Mouse (Mus musculus) heart, postnatal 14 days (tissue): ENCODE data around the gene Cmip. TPM values are rescaled to one million over a fixed set of nuclear protein-coding genes. Genes with fewer than 3 reads are reported as not detected.

Source experiments
- DNase-seq, 2 experiments: peaks; one replicate each; pipeline ENCODE4 v3.0.0; 2021 to 2022
- intact Hi-C: fragments of 180-260 bp; cut with DNase I; formaldehyde crosslinking; loops from one replicate; pipeline ENCODE4 v1.15.1; 2025
- total RNA-seq, 2 experiments: library from RNA; stranded (reverse); gene quantifications; 2 replicates each; pipeline ENCODE4 v1.2.3; 2021

Cmip gene
- total RNA-seq, 2 experiments from 2014 or later, result 29.5 to 30.9 TPM

DNA sequence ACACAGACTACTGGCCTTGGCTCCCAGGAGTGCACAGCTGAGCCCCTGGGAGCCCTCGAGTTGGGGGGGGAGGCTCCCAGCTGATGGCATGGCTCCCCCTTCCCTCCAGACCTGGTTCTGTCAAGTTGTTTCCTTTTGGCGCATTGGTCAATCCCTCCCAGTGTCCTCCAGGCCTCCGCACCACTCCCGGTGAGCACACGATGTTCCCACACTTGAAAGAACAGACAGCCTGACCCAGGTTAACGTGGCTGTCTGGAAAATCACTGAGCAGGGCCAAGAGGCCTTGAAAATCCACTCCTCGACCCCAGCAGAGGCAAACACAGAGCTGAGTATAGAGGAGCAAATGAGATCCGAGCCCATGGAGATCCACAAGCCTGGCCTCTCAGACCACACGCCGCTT, 177.1 kb downstream of the Cmip start:
- no peak for DNase-seq
- intact Hi-C loops, result no loop called here

GRCm38 (mm10) chr8:117436786-117437185, 179.9 kb downstream of the Cmip start:
- DNase-seq, result no peak
- intact Hi-C loops, result no loop called here

DNA sequence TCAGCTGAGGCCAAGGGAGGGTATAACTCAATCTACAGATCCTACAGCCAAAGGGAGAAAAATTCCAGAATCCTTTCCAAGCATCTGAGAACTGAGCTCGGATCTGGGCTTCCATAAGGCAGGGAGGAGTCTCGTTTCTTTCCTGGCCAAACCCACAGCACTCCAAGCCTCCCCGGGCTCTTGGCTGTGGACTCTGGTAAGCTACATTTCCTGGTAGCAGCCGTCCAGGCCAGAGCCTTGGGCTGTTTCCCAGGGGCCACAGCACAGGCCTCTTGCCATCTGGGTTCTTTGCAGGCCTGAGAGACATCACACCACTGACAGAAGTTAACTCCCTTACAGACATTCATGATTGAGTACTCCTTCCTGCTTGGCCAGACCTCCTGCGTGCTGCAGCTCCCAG, 180.8 kb downstream of the Cmip start:
- intact Hi-C loops, result no loop called here
- DNase-seq, result peak; percentile 53 to 64

GRCm38 (mm10) chr8:117440317-117440716, 183.5 kb downstream of the Cmip start:
- no peak for DNase-seq
- intact Hi-C loops, result no loop called here

DNA sequence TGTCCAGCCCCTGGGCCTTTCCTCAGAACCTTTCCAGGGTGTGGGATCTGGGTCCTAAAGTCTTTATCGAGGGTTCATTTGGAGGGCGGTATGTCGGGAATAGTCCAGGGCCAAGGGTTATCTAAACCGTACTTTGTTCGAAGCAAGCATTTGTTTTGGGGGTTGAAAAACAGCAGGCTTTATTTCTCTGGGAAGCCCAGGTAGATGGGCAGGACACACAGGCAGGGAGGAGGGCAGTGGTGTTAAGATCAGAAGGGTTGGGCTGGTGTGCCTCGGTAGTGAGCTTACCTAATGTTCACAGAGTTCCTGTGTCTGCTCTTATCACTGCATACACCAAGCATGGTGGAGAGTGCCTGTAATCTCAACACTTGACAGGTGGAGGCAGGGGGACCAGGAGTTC, 183.9 kb downstream of the Cmip start:
- no peak for DNase-seq
- intact Hi-C loops, result no loop called here

- no peak for DNase-seq
- intact Hi-C loops, result no loop called here
These were observed 188.6 kb downstream of the Cmip start for GRCm38 (mm10) chr8:117445507-117445906.

DNA sequence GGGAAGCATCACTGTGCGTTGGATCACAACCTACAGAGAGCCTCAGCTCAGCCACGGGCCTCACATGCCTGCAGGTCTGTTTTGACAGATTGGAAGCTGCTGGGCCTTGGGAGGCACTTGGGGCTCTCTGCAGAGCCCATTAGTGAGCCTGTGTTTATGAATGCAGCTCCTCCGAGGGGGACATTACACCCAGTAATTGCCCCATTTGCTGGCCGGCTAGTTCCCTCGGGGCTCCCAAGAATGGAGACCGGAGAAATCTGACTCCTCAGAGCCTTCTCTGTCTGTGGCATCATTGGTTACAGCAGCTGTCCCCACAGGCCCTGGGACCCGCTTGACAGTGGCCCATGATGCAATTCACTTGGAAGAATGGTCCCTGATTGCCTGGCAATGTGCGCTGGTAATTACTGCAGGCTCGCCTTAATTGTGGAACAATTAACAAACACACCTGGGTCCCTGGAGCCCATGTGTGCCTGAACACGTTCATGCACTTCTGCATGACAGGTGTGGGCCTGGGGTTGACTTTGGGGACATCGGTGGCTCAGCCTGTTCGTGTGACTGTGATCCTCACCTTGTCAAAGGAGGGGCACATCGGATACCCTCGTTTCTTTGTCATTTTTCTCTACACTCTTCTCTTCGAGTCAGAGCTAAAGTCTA, 189.6 kb downstream of the Cmip start:
- DNase-seq, result no peak
- intact Hi-C loops, result no loop called here

DNA sequence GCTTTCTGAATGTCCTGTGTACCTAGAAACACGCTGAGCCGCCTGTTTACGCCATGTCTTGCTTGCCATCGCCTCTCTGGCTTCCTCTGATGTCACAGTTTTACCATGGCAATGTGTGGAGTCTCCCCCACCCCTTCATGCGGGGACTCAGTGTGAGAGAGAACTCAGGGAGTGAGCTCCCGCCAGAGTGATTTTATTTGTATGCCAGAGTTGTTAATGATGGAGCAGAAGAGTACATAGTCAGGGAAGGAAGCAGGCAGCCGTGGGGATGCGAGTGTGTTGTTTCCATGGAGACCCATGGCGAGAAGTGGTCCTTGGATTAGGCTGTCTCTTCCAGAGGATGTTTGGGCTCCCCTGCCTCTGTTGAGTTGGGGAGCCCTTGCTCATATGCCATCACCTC, 194.2 kb downstream of the Cmip start:
- intact Hi-C loops, result no loop called here
- DNase-seq, result no peak

GRCm38 (mm10) chr8:117453974-117454373, 197.1 kb downstream of the Cmip start:
- intact Hi-C loops, result no loop called here

GRCm38 (mm10) chr8:117454516-117455116, 197.8 kb downstream of the Cmip start:
- DNase-seq, result no peak
- intact Hi-C loops, result no loop called here

More at GRCm38 (mm10) chr8:117453974-117454373, 197.1 kb downstream of the Cmip start:
- no peak for DNase-seq

DNA sequence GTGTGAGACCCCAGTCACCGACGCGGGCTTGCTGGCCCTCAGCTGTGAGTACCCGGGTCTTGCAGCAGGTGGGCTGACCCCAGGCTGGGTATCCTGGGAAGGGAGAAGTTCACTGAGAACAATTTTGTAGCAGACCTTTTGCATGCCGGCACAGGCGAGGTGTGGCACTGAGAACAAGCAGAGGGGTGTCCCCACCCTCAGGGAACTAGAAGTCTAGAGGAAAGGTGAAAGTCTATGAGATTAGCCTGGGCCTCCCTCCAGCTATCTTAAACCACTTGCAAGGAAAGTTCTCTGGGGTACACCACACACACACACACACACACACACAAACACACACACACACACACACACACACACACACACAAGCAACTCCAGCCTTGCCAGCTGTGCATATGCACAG, 198.8 kb downstream of the Cmip start:
- intact Hi-C loops, result no loop called here
- DNase-seq, result no peak

GRCm38 (mm10) chr8:117458440-117458839, 201.6 kb downstream of the Cmip start:
- DNase-seq, result no peak
- intact Hi-C loops, result no loop called here

DNA sequence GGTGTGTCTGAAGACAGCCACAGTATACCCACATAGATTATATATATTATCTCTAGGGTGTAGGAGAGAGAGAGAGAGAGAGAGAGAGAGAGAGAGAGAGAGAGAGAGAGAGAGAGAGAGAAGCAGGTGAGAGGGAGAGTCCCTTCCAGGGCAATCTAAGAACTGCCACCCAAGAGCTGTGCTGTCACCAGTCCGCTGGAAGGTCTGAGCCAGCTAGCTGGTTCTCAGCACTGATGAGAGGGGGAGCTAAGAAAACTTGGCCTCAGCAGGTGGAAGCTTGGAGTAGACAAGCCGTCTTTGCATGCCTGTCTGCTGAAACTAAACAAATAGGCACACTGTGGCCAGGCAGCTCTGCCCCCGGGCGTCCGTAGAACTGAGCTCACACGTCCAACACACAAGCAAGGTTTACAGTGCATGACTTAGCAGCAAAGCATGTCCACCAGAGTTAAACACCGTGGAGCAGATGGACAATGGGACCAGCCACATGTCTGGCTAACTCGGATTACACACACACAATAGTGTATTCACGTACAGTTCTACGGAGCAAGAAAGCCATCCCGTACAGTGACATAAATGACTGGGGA, 205.9 kb downstream of the Cmip start:
- no peak for DNase-seq
- intact Hi-C loops, result no loop called here

- peak in 1 of 2 experiments; percentile 30 for DNase-seq
- intact Hi-C loops, result loop anchor here (2.0 kb wide), 1 partner anchor 78 kb away; no protein-coding TSS in a partner anchor
These were observed 207.7 kb downstream of the Cmip start for GRCm38 (mm10) chr8:117464525-117464924.

- intact Hi-C loops, result loop anchor here (1.0 to 2.0 kb wide), 2 partner anchors 78 to 241 kb away; no protein-coding TSS in a partner anchor
- DNase-seq, result peak; percentile 54 to 75
These were observed 208.4 kb downstream of the Cmip start for GRCm38 (mm10) chr8:117465250-117465649.

GRCm38 (mm10) chr8:117467466-117467865, 210.6 kb downstream of the Cmip start:
- DNase-seq, result no peak
- intact Hi-C loops, result loop anchor here (2.0 kb wide), 1 partner anchor 269 kb away; no protein-coding TSS in a partner anchor

DNA sequence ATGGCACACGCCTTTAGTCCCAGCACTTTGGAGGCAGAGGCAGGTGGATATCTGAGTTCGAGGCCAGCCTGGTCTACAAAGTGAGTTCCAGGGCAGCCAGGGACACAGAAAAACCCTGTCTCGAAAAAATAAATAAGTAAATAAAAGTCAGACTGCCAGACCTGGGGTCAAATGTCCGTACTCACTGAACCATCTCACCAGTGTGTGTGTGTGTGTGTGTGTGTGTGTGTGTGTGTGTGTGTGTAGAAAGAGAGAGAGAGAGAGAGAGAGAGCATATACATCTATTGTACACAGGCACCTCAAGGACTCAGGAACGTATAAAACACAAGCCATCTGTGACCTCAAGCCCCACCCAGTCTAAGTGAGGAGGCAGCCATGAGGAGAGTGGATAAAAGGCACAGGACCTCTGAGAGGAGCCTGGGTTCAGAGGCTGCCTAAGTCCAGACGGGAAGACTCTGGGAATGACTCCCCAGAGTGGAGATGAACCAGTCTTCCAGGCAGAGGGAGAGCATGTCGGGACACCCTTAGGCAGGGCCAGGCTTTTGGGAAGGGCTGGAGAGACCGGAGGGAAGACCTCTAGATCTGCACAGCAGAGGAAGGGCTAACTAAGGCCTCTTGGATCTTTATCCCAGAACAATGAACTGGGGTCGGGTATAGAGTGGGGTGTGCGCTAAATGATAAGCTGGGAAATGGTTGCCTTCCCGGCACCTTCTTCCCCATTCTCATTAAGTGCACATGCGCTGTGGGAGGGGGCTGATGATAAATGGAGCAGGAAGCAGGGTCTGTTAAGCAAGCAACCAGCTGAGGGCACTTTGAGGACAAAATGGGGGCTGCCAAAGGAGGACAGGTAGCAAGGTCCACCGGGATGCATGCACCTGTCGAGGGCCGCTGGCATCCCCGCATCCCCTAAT, 212.8 kb downstream of the Cmip start:
- DNase-seq, result no peak

DNA sequence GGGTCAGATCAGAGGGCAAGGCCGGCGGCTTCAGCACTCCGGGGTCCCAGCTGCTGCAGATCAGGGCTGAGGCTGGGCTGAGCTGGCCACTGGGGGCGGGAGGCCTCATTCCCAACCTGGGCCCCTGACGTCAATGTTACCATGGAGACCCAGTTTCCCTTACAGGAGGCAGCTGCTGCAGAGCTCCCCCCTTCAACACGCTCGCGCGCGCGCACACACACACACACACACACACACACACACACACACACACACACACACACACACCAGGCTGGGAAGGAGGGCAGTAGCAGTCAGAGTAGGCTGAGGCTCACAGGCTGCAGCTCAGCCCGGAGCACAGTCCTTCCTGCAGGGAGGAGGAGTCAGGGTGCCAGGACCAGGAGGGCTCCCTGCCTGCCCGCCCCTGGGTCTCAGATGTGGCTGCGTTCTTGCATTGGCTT, 213.5 kb downstream of the Cmip start:
- intact Hi-C loops, result loop anchor here (10.0 kb wide), 1 partner anchor 526 kb away; the partner anchor contains the start of gene Atmin
- DNase-seq, result peak; percentile 60 to 77

More for the DNA sequence above, 212.8 kb downstream of the Cmip start:
- intact Hi-C loops, result loop anchor here (10.0 kb wide), 1 partner anchor 525 kb away; the partner anchor contains the start of gene Atmin

DNA sequence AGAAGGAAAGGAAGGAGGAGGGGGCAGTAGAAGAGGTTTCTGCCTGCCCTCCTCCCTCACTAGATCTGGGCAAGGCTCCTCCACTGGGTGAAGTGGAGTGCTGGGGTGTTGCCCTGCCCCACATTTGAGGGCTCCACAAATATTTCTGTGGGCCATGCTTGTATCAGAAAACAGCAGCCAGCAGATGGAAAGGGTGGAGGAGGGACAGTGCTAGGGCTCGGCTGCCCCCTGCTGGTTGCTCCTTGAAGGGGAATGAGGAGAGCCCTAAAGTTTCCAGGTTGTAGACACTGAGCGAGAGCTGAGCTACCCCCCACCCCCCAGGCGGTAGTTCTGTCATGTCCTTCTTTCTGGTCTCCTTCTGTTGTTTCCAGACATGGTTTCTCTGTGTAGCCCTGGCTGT, 214.3 kb downstream of the Cmip start:
- intact Hi-C loops, result loop anchor here (10.0 kb wide), 1 partner anchor 526 kb away; the partner anchor contains the start of gene Atmin
- DNase-seq, result peak; percentile 77 to 84

GRCm38 (mm10) chr8:117471655-117472054, 214.8 kb downstream of the Cmip start:
- intact Hi-C loops, result loop anchor here (10.0 kb wide), 1 partner anchor 527 kb away; the partner anchor contains the start of gene Atmin
- no peak for DNase-seq
